Mouse (Mus musculus): ENCODE results near the gene Xirp1. TPM values are rescaled to one million over a fixed set of nuclear protein-coding genes. Genes with fewer than 3 reads are reported as not detected.

Xirp1 gene
- polyA plus RNA-seq, 1 experiment from 2014 or later, result 0.05 TPM

DNA sequence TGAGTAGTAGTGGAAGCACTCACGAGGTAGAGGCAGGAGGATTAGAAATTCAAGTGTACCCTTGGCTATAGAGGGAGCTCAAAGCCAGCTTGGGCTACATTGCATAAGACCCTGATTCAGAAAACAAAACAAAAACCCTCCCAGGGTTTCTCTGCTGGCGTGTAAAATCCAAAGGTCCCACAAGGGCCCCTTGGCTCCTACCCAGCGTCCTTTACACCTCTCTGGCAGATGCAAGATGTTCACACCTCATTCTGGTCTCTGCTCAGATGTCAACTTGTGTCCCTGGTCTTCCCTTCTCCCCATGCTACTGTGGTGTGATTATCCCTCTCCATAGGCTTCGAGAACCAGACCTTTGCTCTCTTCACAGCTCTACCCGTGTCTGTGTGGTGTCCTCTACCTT lies 22.6 kb downstream of the Xirp1 start:
- no peaks in the 10 kb centered on the region for H3K4me1 ChIP-seq (replicated peaks; ENCODE audit: control insufficient read depth, insufficient read depth)

DNA sequence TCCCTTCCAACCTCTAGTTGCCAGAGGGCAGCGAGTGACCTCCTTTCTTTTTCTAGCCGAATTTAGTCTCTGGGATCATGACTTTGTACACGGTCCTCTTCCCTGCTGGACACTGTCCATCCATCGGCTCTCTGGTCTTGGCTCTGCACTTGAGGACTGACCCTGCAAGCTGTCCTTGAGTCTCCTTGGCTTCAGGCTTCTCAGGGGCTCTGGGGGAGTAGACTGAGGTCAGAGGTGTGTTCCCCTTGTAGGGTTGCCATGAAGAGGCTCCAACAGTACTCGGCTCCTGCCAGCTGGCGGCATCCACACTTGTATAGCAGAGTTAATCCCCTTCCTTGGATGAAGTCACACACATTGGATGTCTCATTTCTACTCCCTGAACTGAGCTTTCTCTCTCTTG lies 23.8 kb downstream of the Xirp1 start:
- peak overlapping the region; percentile 18; the same call in 1 of the 2 replicates for H3K9ac ChIP-seq (ENCODE audit: low read length)
- DNase-seq (ENCODE audit: low spot score) (no peak), ATAC-seq (ENCODE audit: low FRiP score, low TSS enrichment) (no peak)
- 47% methylated on average over 6 of the region's 6 CpGs for WGBS
- no peaks in the 10 kb centered on the region for H3K4me1 ChIP-seq (replicated peaks; ENCODE audit: control insufficient read depth, insufficient read depth)
- TF ChIP-seq EP300 (optimal IDR thresholded peaks at IDR 0.05), result no peak
- TF ChIP-seq CTCF (IDR thresholded peaks at IDR 0.05; ENCODE audit: low read depth), result no peak
- no peak overlapping the region for H3K4me3 ChIP-seq (ENCODE audit: low read depth, low read length)
- peak overlapping the region; percentile 53 for H3K27ac ChIP-seq (replicated peaks)
- no peaks in the 10 kb centered on the region for H3K27me3 ChIP-seq (ENCODE audit: control insufficient read depth, insufficient read depth, low read length)
- H3K9me3 ChIP-seq (ENCODE audit: control insufficient read depth, low read length), result no peaks in the 10 kb centered on the region
- no peak overlapping the region; the same call in 1 of the 2 replicates for H3K4me2 ChIP-seq (replicated peaks; ENCODE audit: low read depth)
- H3K36me3 ChIP-seq (ENCODE audit: control insufficient read depth, insufficient read depth, low read length), result no peaks in the 10 kb centered on the region

More for the DNA sequence above, 22.6 kb downstream of the Xirp1 start:
- no peaks in the 10 kb centered on the region for H3K27me3 ChIP-seq (ENCODE audit: control insufficient read depth, insufficient read depth, low read length)
- ATAC-seq (ENCODE audit: low FRiP score, low TSS enrichment) (no peak), DNase-seq (ENCODE audit: low spot score) (no peak)
- H3K9me3 ChIP-seq (ENCODE audit: control insufficient read depth, low read length), result no peaks in the 10 kb centered on the region
- H3K4me2 ChIP-seq (replicated peaks; ENCODE audit: low read depth), result no peak overlapping the region
- no peak overlapping the region for H3K27ac ChIP-seq (replicated peaks)
- H3K9ac ChIP-seq (ENCODE audit: low read length), result no peak overlapping the region
- TF ChIP-seq EP300 (optimal IDR thresholded peaks at IDR 0.05), result no peak
- TF ChIP-seq CTCF (IDR thresholded peaks at IDR 0.05; ENCODE audit: low read depth), result no peak
- H3K36me3 ChIP-seq (ENCODE audit: control insufficient read depth, insufficient read depth, low read length), result no peaks in the 10 kb centered on the region
- 72% methylated on average over 5 of the region's 5 CpGs for WGBS
- no peak overlapping the region for H3K4me3 ChIP-seq (ENCODE audit: low read depth, low read length)

DNA sequence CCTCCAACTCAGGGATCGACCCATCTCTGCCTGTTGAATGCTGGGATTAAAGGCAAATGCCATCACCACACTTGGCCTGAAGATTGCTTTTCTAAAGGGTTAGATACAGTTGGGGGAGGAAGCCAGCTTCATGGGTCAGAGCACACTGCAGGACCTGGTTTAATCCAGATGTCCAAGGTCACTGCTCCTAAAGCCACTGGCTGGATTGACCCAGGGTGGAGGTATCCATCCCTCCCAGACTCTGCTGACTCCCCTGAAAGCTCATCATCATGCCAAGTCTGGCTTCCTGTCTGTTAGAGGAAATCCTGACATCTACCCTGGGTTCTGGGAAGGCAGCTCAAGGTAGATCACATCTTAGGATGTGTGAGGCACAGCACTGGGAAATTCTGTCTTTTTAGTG lies 24.6 kb downstream of the Xirp1 start:
- Histone ChIP-seq H3K9me3 (ENCODE audit: control insufficient read depth, low read length) (no peaks in the 10 kb centered on the region), H3K4me2 (replicated peaks; ENCODE audit: low read depth) (no peak overlapping the region), H3K27me3 (ENCODE audit: control insufficient read depth, insufficient read depth, low read length) (no peaks in the 10 kb centered on the region), H3K27ac (replicated peaks) (no peak overlapping the region), H3K36me3 (ENCODE audit: control insufficient read depth, insufficient read depth, low read length) (no peaks in the 10 kb centered on the region), H3K9ac (ENCODE audit: low read length) (no peak overlapping the region), H3K4me3 (ENCODE audit: low read depth, low read length) (no peak overlapping the region), H3K4me1 (replicated peaks; ENCODE audit: control insufficient read depth, insufficient read depth) (no peaks in the 10 kb centered on the region)
- DNase-seq (ENCODE audit: low spot score) (no peak), ATAC-seq (ENCODE audit: low FRiP score, low TSS enrichment) (no peak)
- TF ChIP-seq CTCF (IDR thresholded peaks at IDR 0.05; ENCODE audit: low read depth) (no peak), EP300 (optimal IDR thresholded peaks at IDR 0.05) (no peak)
- WGBS, result 92% methylated on average over 1 of the region's 1 CpGs

DNA sequence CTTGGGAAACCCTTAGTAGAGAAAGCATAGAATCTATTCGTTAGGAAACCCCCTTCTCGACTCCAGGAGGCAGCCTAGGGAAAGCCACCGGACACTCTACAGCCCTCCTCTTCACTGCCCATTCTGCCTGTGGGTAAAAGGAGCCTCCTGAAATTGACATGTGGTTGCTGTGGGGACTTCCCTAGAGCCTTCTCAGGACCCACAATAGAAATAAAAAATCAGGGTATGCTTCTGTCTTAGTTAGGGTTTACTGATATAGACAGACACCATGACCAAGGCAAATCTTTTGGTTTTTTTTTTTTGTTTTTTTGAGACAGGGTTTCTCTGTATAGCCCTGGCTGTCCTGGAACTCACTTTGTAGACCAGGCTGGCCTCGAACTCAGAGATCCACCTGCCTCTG lies 27.3 kb downstream of the Xirp1 start:
- H3K27ac ChIP-seq (replicated peaks), result no peak overlapping the region
- H3K4me3 ChIP-seq (ENCODE audit: low read depth, low read length), result no peak overlapping the region
- H3K4me1 ChIP-seq (replicated peaks; ENCODE audit: control insufficient read depth, insufficient read depth), result no peaks in the 10 kb centered on the region
- no peak overlapping the region for H3K9ac ChIP-seq (ENCODE audit: low read length)
- ATAC-seq (ENCODE audit: low FRiP score, low TSS enrichment) (no peak), DNase-seq (ENCODE audit: low spot score) (no peak)
- no peaks in the 10 kb centered on the region for H3K36me3 ChIP-seq (ENCODE audit: control insufficient read depth, insufficient read depth, low read length)
- H3K27me3 ChIP-seq (ENCODE audit: control insufficient read depth, insufficient read depth, low read length), result no peaks in the 10 kb centered on the region
- no peak overlapping the region for H3K4me2 ChIP-seq (replicated peaks; ENCODE audit: low read depth)
- TF ChIP-seq CTCF (IDR thresholded peaks at IDR 0.05; ENCODE audit: low read depth), result no peak
- 89% methylated on average over 4 of the region's 4 CpGs for WGBS
- no peaks in the 10 kb centered on the region for H3K9me3 ChIP-seq (ENCODE audit: control insufficient read depth, low read length)

DNA sequence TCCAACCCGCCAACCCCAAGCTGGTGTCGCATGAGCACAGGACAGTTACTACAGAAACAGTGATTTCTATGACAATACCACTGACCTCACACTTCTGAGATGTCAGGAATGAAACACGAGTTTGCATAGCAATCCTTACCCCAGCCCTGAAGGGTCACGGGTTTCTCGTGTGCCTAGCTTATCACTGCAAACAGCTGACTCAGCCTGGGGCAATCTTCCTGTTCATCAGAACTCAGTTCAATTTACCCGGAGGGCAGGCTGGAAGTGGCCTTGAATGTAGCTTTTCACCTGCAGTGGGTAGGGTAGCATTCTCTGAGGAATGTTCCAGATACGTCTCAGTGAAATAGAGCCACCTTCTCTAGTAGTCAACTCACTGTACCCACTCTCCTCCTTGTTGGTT lies 29.2 kb downstream of the Xirp1 start:
- H3K9ac ChIP-seq (ENCODE audit: low read length), result no peak overlapping the region
- no peak overlapping the region for H3K4me2 ChIP-seq (replicated peaks; ENCODE audit: low read depth)
- H3K4me3 ChIP-seq (ENCODE audit: low read depth, low read length), result no peak overlapping the region
- DNase-seq (ENCODE audit: low spot score) (no peak), ATAC-seq (ENCODE audit: low FRiP score, low TSS enrichment) (peak; percentile 70)
- no peak overlapping the region for H3K27ac ChIP-seq (replicated peaks)
- H3K27me3 ChIP-seq (ENCODE audit: control insufficient read depth, insufficient read depth, low read length), result no peaks in the 10 kb centered on the region
- 56% methylated on average over 7 of the region's 7 CpGs for WGBS
- TF ChIP-seq EP300 (optimal IDR thresholded peaks at IDR 0.05) (no peak), CTCF (IDR thresholded peaks at IDR 0.05; ENCODE audit: low read depth) (no peak)
- no peaks in the 10 kb centered on the region for H3K36me3 ChIP-seq (ENCODE audit: control insufficient read depth, insufficient read depth, low read length)
- H3K4me1 ChIP-seq (replicated peaks; ENCODE audit: control insufficient read depth, insufficient read depth), result no peaks in the 10 kb centered on the region
- no peaks in the 10 kb centered on the region for H3K9me3 ChIP-seq (ENCODE audit: control insufficient read depth, low read length)

DNA sequence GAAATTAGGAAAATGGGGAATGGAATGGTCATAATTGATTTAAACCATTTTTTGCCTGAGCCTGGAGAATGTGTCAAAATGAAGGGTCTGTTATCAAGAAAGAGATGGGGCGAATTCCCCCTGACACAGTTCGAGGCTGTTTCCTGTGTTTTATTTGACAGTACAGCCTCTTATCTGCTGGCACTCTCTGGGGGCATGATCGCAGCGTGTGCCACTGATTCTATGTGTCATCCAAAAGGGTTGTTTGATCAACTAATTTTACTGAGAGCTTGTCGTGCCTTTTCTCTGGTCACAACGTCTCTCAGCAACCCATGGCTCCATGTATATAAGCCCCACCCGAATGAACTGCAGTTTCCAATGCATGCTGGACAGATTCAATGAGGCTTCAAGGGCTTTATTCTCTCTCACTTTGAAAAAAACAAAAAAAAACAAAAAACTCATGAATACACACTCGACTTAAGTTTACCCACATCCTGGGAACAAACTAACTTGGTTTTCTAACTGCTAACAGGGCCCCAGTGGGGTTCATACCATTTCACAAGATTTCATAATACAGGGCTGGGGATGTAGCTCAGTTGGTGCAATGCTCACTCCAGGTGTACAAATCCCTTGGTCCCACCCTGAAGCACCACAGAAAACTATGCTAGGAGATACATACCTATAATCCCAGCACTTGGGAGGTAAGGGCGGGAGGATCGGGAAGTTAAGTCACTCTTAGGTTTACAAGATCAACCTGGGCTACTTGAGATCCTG lies 30.1 kb downstream of the Xirp1 start:
- no peak for DNase-seq (ENCODE audit: low spot score)
- Histone ChIP-seq H3K9me3 (ENCODE audit: control insufficient read depth, low read length) (no peaks in the 10 kb centered on the region), H3K27ac (replicated peaks) (no peak overlapping the region), H3K27me3 (ENCODE audit: control insufficient read depth, insufficient read depth, low read length) (no peaks in the 10 kb centered on the region), H3K9ac (ENCODE audit: low read length) (no peak overlapping the region), H3K4me3 (ENCODE audit: low read depth, low read length) (no peak overlapping the region), H3K4me2 (replicated peaks; ENCODE audit: low read depth) (no peak overlapping the region), H3K4me1 (replicated peaks; ENCODE audit: control insufficient read depth, insufficient read depth) (no peaks in the 10 kb centered on the region), H3K36me3 (ENCODE audit: control insufficient read depth, insufficient read depth, low read length) (no peaks in the 10 kb centered on the region)
- WGBS, result 56% methylated on average over 10 of the region's 10 CpGs
- TF ChIP-seq CTCF (IDR thresholded peaks at IDR 0.05; ENCODE audit: low read depth), result no peak
- no peak for TF ChIP-seq EP300 (optimal IDR thresholded peaks at IDR 0.05)
- ATAC-seq (ENCODE audit: low FRiP score, low TSS enrichment), result no peak
